Mouse (Mus musculus): ENCODE results near the gene Chn2.

Chn2 gene

DNA sequence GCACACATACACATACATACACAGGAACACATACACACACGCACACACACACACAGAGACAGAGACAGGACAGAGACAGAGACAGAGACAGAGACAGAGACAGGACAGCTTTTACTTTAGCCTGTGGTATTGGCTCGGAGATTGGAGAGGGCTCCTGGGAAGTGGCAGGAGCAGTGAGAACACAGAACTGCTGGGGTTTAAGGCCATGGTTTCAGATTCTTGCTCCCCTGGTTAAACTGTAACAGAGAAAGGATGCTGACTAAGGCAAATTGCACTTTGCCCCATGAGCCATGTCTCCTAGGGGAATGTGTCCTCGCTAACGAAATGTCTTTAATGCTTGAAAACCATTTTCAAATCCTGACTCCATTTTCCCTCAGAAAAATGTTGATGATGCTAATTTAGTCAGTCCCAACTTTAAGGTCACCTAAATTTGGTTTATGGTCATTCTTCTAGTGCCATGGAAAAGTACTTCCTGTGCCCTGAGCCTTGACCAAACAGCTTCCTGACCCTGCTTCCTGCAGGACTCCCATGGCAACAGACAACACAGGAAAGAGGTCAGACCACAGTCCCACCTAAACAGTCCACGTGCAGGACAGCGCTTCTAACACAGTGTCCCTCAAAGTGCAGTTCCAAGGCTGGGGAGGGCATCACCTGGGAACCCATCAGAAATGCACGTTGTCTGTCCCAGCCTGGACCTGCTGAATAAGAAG lies 163.1 kb downstream of the Chn2 start:
- no peak for DNase-seq (ENCODE audit: low spot score)

GRCm38 (mm10) chr6:54203316-54203715 lies 164.0 kb downstream of the Chn2 start:
- DNase-seq (ENCODE audit: low spot score): no peak

DNA sequence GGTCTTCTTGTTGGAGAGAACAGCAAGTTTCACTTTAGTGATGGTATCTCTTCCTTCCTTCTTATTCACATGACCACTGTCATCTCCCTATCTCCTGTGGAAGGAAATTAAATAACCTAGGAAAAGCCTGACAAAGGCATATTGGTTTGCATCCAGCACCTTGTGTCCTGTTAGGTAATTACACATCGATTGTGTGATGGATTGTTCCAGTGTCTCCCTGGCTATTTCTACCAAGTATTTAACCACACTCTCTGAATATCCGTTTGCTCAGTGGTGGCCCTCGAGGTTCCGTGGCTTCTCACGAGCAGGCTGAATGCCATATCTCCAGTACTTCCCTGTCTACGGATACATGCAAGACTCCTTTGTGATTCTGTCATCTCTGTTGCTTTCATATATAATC lies 164.6 kb downstream of the Chn2 start:
- DNase-seq (ENCODE audit: low spot score): no peak

DNA sequence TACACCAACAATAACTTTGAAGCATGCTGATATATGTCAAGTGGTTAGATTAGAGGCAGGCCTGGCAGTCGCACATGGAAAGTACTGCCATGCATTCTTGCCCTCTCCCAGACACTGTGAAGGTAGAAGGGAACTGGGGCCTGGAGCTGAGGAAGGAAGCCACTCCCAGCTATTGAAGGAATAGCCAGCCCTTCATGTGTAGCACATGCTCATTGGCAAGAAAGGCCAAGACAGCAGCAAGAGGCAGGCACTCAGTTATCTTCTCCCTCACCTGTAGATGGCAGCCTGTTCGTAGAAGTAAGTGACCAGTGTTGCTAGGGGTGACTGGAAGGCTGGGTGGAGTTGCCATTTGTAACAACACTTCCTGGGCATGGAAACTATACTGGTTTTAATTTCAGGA lies 165.6 kb downstream of the Chn2 start:
- DNase-seq (ENCODE audit: low spot score): peak; percentile 61

- no peak for DNase-seq (ENCODE audit: low spot score)
Measured at GRCm38 (mm10) chr6:54205471-54205870, 166.1 kb downstream of the Chn2 start.

GRCm38 (mm10) chr6:54206221-54206738 lies 166.9 kb downstream of the Chn2 start:
- no peak for DNase-seq (ENCODE audit: low spot score)

DNA sequence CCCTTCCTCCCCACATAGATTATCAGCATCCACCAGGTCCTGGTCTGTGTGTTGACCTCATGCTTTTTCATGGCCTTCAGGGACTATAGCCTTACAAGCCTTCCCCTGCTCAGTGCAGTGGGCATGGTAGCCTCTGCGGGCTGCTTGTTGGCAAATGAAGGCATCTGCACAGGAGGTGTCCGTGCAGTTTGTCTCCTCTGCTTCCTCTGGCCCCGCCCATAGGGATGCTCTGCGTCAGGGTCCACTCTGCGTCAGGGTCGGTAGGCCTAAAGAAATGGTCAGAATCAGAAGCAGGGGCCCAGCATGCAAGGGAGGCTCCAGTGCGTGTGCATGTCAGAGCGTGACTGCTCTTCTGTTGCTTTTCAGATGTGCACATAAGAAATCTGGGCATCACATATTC lies 169.4 kb downstream of the Chn2 start:
- DNase-seq (ENCODE audit: low spot score): no peak

GRCm38 (mm10) chr6:54210971-54211370 lies 171.6 kb downstream of the Chn2 start:
- DNase-seq (ENCODE audit: low spot score): no peak

DNA sequence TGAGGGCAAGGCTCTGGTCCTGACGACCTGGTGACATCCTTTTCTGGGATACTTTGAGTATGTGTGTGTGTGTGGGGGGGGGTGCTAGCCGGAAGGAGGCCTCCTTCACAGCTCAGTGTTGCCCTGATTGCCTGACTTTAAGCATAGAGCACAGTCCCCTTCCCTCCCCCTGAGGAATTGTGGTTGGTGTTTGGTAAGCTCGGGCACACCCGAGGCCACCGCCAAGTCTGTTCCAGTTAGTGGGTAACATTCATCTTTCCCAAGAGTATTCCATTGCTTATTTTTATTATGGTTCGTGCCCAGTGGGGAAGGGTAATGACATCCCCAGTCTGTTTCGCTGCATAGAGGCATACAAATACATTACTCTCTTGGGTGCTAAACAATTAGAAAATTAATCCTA lies 172.6 kb downstream of the Chn2 start:
- DNase-seq (ENCODE audit: low spot score): no peak

DNA sequence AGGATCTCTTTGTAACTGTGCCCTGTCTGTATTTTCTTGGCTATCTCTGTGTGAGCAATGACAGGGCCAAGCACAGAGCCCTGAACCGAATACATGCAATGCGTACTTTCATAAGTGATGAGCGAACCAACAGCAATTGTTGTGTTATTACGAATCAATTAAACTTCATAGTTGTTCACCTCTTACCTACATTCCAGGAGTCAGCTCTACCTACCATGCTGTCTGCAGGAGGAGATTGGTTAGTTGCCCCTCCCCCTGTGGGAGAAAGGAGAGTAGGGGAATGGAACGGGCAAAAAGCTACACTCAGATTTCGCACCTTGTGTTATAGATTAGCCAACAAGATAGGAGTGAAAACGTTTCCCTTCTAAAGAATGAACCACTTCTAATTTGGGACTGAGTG lies 174.4 kb downstream of the Chn2 start:
- no peak for DNase-seq (ENCODE audit: low spot score)

DNA sequence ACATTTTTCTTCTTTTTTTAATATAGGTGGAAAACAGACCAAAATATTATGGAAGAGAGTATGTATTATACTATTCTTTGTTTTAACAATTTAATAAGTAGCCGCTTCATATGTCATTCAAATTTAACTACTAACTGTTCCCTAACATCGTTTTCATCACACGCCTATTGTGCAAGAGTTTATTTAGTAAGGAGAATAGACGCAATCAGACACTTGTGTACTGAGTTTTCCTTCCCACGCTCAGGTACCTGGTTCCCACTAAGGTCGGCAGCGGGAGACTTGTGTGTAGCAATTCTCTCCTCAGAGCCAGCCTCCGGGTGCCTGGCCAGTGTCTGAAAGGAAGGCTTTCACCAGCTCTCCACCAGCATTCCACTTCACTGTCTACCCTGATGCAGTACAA lies 176.3 kb downstream of the Chn2 start:
- DNase-seq (ENCODE audit: low spot score): no peak

DNA sequence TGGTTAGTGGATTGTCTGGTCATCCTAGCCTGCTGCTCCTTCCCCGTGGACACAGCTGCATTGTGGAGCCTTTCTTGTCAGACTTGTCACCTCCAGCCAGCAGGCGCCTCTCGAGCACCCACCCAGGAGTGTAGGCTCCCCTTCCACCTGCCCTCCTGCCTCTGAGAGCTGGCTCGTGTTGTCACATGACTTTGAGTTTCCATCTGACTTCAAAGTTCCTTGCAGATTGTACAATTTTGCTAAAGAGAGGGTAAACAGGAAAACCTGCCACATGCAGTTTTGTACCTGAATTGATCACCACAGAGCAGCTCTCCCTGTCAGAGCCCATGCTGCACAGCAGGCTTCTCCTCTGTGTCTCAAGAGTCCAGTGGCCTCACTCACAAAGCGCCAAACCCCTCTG lies 177.2 kb downstream of the Chn2 start:
- DNase-seq (ENCODE audit: low spot score): no peak

GRCm38 (mm10) chr6:54220124-54220523 lies 180.8 kb downstream of the Chn2 start:
- DNase-seq (ENCODE audit: low spot score): no peak

- no peak for DNase-seq (ENCODE audit: low spot score)
Measured at GRCm38 (mm10) chr6:54223529-54223928, 184.2 kb downstream of the Chn2 start.

GRCm38 (mm10) chr6:54224325-54224724 lies 185.0 kb downstream of the Chn2 start:
- DNase-seq (ENCODE audit: low spot score): no peak

DNA sequence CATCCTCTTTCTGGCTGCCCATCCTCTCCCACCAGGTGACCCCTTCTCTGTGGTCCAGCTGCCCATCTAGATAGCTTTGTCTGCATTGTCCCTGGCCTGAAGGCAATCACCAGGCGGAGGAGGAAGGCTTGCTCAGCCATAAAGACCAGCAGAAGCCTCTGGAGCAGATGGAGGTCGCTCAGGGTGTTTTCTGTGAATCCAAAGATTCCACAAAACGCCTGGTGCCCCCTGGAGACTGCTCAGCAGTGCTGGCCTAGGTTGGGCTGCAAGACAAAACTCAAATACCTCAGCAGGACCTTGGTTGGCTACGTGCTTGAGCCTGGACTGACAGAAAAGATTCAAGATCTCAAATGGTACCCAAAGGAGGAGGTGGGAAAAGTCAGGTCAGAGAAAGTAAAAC lies 186.0 kb downstream of the Chn2 start:
- no peak for DNase-seq (ENCODE audit: low spot score)

- DNase-seq (ENCODE audit: low spot score): no peak
Measured at GRCm38 (mm10) chr6:54227061-54227460, 187.7 kb downstream of the Chn2 start.

GRCm38 (mm10) chr6:54228421-54228820 lies 189.1 kb downstream of the Chn2 start:
- DNase-seq (ENCODE audit: low spot score): no peak

DNA sequence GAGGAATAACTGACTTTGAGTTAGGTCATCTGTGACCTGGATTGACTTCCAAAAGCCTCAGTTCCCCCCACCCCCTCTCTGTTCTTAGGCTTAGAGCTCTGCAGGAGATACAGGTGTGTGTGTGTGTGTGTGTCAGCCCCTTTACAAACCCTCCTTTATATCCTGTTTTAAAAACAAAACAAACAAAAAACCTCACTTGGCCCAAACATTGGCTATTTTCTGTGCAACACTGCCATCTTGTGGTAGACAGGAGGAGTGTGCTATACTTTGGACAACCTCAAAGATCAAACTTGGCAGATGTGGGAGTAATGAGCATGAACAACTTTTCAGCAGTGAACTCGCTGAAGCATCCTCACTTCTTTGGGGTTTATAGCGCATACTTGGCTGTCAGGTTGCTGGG lies 189.5 kb downstream of the Chn2 start:
- DNase-seq (ENCODE audit: low spot score): peak; percentile 84

GRCm38 (mm10) chr6:54231769-54232558 lies 192.6 kb downstream of the Chn2 start:
- no peak for DNase-seq (ENCODE audit: low spot score)

DNA sequence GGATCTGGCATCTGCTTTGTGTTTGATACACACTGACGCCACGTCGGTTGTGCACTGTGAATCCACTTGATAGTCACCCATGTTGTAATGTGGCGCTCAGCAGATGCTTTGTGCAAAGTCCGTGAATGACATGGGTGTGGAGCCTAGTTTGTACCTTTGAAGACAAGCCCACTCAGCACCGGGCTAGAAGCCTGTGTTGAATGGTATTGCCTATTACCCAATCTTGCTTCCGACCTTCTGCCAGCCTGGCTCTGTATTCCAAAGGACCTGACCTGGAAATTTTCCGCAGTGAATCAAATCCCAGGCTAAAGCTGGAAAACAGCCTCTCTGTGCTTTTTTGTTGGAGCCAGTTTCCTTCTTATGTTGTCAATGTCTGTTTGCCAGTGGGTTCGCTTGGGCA lies 197.1 kb downstream of the Chn2 start:
- DNase-seq (ENCODE audit: low spot score): no peak

DNA sequence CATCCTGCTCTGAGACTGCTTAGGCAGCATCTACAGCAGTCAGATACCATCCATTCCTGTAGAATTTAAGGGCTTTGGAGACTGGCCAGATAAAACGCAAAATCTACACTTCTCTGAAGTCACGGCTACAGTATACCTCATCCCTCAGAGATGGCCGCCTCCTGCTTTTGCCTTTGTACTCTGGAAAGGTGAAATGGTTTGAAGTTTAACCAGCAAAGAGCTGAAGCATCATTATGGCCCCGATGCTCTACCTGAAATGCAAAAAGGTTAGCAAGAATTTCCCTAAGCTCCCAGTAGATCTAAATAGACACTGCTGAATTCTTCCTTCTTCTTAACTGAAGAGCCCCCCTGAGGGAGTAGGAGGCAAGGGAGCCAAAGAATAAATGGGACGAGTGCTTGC lies 202.4 kb downstream of the Chn2 start:
- no peak for DNase-seq (ENCODE audit: low spot score)

GRCm38 (mm10) chr6:54242286-54242685 lies 202.9 kb downstream of the Chn2 start:
- no peak for DNase-seq (ENCODE audit: low spot score)
